Mouse (Mus musculus): ENCODE data around the gene Fbxo11.
A peak's percentile ranks its signal among the peaks of the same experiment; 100 is the strongest.
"Not testable (repeated sequence)": the region's sequence is repeated elsewhere in the genome, so short reads cannot be mapped to it uniquely, and the experiment has no call there.

Gene Fbxo11

DNA sequence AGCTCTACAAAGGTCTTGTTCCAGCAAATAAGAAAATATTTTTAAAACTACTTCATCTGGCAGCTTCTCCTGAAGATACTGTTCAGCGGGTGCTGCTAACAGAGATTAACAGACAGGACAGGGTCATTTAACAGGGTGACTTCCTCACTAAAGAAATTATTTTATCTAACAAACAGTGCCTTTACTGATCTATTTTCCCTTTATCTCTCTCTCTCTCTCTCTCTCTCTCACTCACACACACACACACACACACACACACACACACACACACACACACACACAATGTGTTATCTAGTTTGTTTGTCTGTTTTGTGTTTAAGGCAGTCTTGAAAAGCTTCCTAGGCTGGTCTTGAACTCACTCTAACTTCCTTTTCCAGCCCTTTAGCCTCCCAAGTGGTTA lies 50.6 kb downstream of the Fbxo11 start:
- DNase-seq (ENCODE audit: low read depth), result no peak

DNA sequence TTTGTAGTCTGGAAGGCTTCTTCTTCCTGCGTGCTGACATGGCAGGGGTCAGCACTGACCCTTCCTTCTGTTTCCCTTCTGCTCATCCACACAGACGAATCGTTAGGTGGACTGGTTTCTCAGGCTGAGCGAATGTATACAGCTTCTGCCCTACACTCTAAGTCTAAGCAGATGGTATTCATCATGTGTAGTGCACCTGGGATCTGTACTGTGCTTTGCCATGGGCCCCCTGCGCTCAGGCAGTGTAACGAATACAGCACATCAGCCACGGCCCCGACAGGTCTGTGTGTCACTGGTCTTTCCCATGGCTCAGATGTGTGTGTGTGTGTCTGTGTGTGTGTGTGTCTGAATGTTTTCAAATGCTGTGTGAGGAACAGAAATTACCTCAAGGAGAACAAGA lies 58.1 kb downstream of the Fbxo11 start:
- no peak for DNase-seq (ENCODE audit: low read depth)

DNA sequence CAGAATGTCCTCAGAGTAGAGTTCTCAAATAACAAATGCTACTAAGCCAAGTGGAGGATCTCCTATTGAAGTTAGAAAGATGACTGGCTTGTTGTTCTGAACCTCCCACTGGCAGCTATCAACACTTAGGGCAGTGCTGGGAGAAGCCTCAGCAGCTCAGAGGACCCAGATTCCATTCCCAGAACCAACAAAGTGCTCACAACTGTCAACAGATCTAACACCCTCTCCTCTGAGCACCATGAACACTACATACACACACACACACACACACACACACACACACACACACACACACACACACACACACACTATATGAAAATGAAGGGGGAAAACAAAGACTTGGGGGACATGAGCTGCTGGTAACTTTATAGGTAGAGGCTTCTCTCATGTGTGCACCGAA lies 60.2 kb downstream of the Fbxo11 start:
- DNase-seq (ENCODE audit: low read depth), result no peak

DNA sequence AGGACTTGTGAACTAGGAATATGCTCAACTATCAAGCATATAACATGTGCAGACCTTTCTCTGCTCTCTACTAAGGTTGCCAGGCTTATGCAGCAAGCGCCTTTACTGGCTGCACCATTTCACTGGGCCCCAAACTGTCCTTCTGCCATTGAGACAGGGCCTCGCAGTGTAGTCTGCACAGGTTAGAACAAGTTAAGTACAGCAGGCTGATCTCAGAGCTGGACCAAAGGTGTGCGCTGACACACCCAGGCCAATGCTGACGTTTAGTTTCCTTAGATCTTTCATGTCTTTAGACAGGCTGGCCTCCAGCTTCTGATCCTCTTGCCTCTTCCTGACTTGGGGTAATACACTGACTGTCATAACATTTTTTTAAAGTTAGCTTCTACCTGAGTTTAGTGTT lies 67.3 kb downstream of the Fbxo11 start:
- DNase-seq (ENCODE audit: low read depth), result no peak

DNA sequence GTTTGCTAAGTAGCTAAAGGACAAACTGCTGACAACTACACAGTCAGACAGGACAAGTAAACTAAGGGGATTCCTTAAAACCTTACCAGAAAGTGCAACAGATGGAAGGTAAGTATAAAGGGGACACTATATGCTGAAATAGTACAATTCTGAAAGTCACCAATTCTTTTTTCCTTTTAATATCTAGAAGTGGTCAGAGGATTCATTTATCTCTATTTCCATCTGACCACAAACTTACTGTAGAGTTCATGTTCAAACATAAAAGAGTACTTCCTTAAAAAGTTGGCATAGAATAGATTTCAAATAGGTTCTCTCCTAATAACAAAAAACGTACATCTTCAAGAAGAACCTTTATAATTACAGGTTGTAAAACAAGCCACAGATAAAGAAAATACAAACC lies 71.8 kb downstream of the Fbxo11 start:
- peak; percentile 41 for DNase-seq (ENCODE audit: low read depth)

DNA sequence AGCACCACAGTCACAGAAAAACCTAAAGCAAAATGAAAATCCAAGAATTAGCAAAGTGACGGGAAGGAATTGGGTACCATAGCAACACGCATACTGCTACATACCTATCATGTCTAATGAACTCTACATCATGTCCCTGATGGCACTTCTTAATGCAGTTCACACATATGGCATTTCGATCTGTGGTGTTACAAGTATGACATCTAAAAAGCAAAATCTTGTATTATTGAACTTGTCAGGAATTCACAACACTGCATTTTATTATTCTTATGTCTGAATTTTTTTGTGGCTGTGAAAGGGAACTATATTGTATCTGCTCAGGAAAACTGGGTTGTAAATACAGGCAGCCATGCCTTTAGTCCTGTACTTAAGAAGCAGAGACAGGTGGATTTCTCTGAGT lies 72.9 kb downstream of the Fbxo11 start:
- no peak for DNase-seq (ENCODE audit: low read depth)

DNA sequence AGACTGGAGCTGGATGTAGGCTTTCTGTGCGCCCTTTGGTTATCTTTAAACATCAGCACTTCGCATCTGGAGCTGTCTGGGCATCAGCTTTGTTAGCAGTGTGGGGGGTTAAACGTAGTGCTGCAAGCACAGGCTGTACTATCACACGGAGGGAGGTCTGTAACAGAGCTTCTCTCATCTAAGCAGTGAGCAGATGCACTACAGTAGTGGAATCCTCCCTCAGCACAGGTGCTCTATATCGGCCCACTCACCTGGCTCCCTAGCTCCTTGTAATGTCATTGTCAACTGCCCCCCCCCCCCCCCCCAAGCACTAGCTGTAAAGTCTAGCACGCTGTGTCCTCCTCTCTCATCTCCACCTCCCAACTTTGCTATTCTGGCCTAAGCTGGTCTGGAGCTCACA lies 77.6 kb downstream of the Fbxo11 start:
- no peak for DNase-seq (ENCODE audit: low read depth)

DNA sequence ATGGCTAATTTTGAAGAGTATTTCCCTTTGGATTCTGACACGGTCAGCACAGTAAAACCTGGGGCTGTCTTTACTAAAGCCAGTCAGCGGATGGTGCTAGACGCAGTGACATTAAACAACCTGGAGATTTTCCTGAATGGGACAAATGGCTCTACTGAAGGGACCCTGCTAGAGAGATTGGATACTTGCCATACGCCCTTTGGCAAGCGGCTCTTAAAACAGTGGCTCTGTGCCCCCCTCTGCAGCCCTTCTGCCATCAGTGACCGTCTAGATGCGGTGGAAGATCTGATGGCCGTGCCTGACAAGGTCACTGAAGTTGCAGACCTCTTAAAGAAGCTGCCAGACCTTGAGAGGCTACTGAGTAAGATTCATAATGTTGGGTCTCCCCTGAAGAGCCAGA lies 79.2 kb downstream of the Fbxo11 start:
- no peak for DNase-seq (ENCODE audit: low read depth)

DNA sequence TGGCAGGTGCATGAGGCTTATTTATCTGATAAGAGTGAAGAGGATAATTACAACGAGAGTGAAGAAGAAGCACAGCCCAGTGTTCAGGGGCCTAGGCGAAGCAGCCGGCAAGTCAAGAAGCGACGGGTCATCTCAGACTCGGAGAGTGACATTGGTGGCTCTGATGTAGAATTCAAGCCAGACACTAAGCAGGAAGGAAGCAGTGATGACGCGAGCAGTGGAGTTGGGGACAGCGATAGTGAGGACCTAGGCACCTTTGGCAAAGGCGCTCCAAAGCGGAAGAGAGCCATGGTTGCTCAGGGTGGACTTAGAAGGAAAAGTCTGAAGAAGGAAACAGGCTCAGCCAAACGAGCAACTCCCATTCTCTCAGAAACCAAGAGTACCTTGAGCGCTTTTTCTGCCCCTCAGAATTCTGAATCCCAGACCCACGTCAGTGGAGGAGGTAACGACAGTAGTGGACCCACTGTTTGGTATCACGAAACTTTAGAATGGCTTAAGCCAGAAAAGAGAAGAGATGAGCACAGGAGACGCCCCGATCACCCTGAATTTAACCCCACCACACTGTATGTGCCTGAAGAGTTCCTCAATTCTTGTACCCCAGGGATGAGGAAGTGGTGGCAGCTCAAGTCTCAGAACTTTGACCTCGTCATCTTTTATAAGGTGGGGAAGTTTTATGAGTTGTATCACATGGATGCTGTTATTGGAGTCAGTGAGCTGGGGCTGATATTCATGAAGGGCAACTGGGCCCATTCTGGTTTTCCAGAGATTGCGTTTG lies 80.5 kb downstream of the Fbxo11 start:
- DNase-seq (ENCODE audit: low read depth), result no peak

DNA sequence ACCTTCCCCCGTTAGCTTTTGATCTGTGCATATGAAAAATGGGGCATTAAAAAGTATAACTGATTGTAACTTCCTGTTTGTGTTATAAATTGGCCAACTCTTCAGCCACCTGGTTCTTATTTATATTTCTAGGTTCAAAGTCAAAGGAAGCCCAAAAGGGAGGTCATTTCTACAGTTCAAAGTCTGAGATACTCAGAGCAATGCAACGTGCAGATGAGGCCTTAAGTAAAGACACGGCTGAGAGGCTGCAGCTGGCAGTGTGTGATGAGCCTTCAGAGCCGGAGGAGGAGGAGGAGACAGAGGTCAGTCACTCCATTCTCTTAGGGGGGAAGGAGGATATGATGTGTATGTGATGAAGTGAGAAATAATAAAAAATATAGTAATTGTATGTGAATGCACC lies 81.8 kb downstream of the Fbxo11 start:
- DNase-seq (ENCODE audit: low read depth), result no peak

DNA sequence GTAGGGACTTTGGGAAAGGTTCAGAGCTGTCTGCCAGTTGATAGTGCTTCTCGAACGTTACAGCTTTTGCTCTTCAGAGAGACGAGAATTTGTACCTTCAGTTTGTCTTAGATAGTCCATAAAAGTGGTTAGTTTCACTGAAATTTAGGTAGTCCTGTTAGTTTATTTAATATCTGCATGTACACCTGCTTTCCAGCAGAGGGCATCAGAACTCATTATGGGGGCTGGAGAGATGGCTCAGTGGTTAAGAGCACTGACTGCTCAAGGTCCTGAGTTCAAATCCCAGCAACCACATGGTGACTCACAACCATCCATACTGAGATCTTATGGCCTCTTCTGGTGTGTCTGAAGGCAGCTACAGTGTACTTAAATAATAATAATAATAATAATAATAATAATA lies 83.0 kb downstream of the Fbxo11 start:
- DNase-seq (ENCODE audit: low read depth), result peak; percentile 33

DNA sequence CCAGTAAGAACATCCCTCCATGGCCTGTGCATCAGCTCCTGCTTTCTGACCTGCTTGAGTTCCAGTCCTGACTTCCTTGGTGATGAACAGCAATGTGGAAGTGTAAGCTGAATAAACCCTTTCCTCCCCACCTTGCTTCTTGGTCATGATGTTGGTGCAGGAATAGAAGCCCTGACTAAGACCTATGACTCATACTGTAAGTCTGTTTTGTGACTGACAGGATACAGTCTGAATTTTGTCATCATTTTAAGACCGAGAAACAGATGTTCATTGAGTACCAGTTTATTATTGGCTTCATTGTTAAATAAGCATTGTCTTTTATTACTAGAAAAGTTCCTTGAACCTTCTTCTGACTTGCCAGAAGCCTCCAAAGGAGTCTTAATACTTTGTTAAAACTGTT lies 85.4 kb downstream of the Fbxo11 start:
- DNase-seq (ENCODE audit: low read depth), result peak; percentile 39

DNA sequence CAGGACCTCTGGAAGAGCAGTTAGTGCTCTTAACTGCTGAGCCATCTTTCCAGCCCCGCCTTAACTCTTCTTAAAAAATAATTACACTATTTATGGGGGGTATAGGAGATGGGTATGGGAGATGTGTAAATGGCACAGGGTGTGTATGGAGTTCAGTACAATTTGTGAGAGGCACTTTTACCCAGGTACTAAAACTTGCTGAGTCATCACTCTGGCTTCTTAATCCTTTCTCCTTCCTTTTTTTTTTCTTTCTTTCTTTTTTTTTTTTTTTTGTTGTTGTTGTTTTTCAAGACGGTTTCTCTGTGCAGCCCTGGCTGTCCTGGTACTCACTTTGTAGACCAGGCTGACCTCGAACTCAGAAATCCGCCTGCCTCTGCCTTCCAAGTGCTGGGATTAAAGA lies 88.2 kb downstream of the Fbxo11 start:
- not testable (repeated sequence) for DNase-seq (ENCODE audit: low read depth)

DNA sequence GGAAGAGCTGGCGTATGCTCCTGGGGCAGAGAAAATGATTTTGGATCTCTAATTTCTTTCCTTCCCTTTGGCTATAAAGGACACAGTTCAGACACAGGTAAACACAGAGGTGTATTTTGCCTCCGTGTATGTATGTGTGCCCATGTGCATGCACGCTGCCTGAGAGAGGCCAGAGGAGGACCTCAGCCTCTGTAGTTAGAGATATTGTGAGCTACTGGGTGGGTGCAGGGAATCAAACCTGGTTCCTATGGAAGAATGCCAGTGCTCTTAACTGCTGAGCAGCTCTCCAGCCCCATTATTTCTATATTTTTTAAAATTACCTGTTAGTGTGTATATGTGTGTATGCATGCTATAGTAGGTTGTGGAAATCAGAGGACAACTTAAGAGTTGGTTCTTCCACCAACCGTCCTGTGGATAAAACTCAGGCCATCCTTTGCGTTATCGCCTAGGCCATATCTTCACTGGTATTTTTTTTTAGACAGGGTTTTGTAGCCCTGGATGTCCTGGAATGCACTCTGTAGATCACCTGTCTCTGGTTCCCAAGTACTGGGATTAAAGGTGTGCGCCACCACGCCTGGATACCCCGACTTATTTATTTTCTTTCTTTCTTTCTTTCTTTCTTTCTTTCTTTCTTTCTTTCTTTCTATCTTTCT lies 88.8 kb downstream of the Fbxo11 start:
- DNase-seq (ENCODE audit: low read depth), result no peak

DNA sequence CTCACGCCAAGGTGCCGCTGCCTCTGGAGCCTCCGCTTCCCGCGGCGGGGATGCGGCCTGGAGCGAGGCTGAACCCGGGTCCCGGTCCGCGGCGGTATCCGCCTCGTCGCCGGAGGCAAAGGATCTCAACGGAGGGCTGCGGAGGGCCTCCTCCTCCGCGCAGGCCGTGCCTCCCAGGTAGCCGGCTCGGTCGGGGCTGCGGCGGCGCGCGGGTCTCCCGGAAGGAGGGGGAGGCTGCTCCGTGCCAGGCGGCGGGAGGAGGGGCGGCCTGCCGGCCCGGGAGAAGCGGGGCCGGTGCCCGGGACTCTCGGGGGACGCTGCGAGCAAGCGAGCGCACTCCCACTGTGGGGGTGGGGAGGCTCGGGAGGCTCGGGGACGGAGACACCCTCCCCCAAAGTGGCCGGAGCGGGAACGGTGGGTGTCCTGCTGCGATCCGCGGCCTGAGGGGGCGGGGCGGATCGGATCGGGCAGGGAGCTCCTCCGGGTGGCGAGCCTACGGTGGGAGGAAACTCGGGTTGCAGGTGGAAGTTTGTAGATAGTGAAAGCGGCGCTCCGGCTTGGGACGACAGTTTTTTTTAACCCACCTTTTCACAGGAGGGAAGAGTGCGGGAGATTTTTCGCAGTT lies 89.8 kb downstream of the Fbxo11 start:
- DNase-seq (ENCODE audit: low read depth), result peak; percentile 44

DNA sequence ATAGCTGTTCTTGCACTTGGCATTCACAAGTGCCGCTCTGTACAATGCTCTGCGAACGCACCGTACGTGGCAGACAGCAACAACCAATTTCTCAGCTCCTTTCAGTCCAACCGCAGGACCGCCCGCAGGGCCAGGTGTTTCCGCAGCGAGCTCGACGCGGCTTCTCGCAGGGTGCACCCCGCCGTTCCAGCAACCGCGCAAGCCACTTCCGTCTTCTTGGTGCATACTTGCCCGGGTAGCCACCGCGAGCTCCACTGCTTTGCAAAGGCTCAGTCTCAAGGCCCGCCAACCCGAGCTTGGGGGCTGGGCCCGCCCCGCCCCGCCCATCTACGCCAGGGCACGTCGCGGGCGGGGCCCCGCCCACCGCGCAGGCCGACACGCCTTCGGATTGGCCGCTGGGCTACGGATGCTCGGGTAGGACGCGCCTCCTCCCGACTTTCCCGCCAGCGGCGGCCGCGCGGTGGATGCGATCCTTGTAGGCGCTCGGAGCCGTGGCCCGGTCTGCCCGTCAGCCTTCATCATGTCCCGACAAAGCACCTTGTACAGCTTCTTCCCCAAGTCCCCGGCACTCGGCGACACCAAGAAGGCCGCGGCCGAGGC lies 90.4 kb downstream of the Fbxo11 start, which contains the start of gene Msh6:
Msh6 (plus strand) TSS at position 434 of the 600 bp plus-strand sequence.
- peak; percentile 95 for DNase-seq (ENCODE audit: low read depth)

DNA sequence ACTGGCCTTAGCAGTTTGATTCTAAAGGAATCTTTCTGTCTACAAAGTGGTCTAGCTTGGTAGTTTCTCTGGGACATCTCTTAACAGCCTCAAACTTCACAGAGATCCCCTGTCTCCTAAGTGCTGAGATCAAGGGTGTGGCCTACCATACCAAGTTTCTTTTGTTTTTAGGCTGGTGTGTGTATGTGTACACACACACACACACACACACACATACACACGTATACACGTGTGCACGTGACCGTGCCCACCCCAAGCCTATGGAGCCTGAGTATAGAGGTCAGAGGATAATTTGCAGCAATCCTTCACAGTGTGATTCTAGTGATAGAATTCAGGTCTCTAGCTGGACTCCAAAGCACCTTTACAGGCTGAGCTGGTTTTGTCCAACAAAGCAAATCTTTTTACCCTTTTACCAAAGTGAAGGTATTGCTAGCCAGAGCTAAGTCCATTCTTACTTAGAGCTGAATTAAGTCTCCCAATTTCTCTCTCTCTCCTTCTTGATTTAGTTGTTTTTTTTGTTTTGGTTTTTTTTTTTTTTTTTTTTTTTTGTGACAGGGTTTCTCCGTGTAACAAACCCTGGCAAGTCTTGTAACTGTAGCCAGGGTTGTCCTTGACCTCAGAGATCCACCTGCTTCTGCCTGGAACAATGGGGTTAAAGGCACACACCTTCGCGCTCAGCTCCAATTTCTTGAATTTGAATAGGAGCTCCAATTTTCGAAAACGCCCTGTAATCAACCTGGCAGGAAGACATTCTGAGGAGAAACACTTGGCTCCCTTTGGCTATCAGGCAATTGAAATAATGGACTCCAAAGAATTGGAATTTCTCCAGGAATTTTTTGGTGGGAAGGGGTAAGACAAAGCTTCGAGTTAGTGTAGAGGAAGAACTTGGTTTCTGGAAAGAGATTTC lies 91.6 kb downstream of the Fbxo11 start:
- no peak for DNase-seq (ENCODE audit: low read depth)

DNA sequence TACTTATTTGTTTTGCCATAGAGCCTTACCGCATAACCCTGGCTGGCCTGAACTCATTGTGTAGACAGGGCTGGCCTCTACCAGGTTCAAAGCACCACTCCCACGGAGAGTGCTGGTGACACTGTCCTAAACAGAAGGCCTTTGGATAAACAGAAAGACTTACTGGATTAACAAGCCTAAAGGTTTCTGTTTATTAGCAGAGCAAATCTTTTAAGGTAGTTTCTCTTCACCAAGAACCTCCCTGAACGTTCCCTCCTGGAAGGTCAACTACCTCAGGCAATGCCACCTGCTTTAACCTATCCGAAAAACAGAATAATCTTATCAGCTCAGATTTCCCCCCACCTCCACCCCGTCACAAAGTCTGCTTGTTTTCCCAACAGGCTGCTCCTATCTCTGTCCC lies 92.2 kb downstream of the Fbxo11 start:
- DNase-seq (ENCODE audit: low read depth), result no peak

DNA sequence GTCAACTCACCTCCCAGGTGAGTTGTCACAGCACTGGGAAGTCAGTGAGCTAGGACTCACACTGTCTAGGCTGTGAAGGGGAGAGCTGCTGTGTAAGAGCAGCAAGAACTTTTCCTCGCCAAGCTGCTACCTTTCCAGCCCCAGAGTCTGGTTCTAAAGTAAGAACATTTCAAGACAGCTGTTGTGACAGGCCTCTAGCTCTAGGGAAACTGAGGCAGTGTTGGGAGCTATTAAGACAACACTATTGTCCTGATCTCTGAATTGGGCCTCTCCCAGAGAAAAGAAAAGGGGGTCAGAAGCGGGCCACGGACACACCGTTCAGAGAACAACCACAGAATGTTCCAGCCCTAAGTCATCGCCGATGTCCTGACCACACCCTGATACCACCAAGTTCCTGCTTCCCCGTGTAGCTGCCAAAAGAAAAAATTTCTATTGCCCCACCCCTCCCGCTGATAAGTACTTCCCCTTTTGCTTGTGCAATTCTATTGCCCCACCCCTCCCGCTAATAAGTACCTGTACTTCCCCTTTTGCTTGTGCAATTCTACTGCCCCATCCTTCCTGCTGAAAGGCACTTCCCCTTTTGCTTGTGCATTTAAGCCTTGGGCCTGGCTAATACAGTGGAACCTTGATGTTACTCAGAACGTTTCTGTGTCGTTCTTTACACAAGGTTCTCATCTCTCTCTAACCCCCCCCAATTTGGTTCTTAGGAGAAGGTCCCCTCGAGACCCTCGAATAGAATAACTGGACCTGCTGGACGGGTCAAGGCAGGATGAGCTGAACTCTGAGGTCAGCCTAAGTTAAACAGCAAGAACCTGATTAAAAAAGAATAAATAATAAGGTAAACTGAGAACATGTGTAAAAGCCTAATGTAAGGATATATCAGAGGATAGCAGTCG lies 93.1 kb downstream of the Fbxo11 start:
- DNase-seq (ENCODE audit: low read depth), result not testable (repeated sequence)

DNA sequence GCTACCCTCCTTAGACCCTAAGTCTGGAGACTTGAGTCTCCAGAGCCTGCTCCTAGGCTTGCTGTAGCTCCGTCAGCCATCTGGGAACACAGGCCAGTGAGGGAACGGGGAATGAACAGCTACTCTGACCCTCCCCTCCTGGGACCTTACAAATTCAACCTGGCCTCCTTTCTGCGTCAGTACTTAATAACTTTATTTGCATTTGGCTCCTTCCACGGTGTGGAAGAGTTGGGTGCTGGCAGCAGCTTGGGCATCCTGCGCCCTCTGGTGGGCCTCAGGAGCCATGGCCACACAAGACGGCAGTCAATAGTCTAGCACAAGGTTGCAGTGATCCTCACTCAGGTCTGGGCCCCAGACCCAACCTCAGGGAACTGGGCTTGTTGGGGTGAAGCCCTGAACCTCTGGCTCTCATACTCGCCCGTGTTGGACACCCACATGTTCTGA lies 96.6 kb downstream of the Fbxo11 start:
- DNase-seq (ENCODE audit: low read depth), result not testable (repeated sequence)
